Mouse (Mus musculus) forebrain, embryonic 10.5 days (tissue): ENCODE measurements around the gene Bco1. TPM values are rescaled to one million over a fixed set of nuclear protein-coding genes. Genes with fewer than 3 reads are reported as not detected.

Experiments
- DNase-seq: peaks from one replicate; pipeline ENCODE4 v3.0.0-alpha.2; 2017; ENCODE audit warnings: low spot score; ENCODE audit errors: extremely low spot score
- H3K27ac ChIP-seq: fragments of 300-500 bp; sonication (generic); 2 replicates; pipeline ENCODE4 v1.5.1; 2016; ENCODE audit warnings: mild to moderate bottlenecking
- H3K27me3 ChIP-seq: fragments of 300-500 bp; sonication (generic); 2 replicates; pipeline ENCODE4 v1.6.1; 2016; ENCODE audit warnings: mild to moderate bottlenecking; ENCODE audit not compliant: poor library complexity, severe bottlenecking
- H3K36me3 ChIP-seq: fragments of 300-500 bp; sonication (generic); replicated peaks from 2 replicates; pipeline ENCODE4 v1.6.1; 2016; ENCODE audit warnings: mild to moderate bottlenecking, moderate library complexity
- H3K4me1 ChIP-seq: fragments of 300-500 bp; sonication (generic); 2 replicates; pipeline ENCODE4 v1.6.1; 2016
- H3K4me3 ChIP-seq: fragments of 300-500 bp; sonication (generic); 2 replicates; pipeline ENCODE4 v1.5.1; 2016; ENCODE audit warnings: mild to moderate bottlenecking, moderate library complexity
- H3K9me3 ChIP-seq: fragments of 300-500 bp; sonication (generic); 2 replicates; pipeline ENCODE4 v1.6.1; 2016; ENCODE audit warnings: mild to moderate bottlenecking, moderate library complexity
- WGBS: fragments of 180-500 bp; shearing (Covaris S2); methylation state at CpG from one replicate; pipeline ENCODE4 v1.1.7; 2016; 5-methylcytosine and 5-hydroxymethylcytosine counted together
- polyA plus RNA-seq: library from polyadenylated mRNA; unstranded; fragments of >200 nt; fragmentation: Nextera tagmentation; extraction: Ambion mirVana; gene quantifications from 2 replicates; pipeline ENCODE4 v1.2.1, GENCODE M21; 2016

Gene Bco1
- polyA plus RNA-seq, 1 experiment from 2014 or later: 0.30 TPM

- H3K27ac ChIP-seq: no peak overlapping the region
- H3K36me3 ChIP-seq: no peaks in the 10 kb centered on the region
- H3K27me3 ChIP-seq: no peaks in the 10 kb centered on the region
- no peak overlapping the region for H3K4me3 ChIP-seq
- H3K4me1 ChIP-seq: no peaks in the 10 kb centered on the region
- no peak for DNase-seq
- 95% methylated on average over 3 of the region's 3 CpGs for WGBS
- no peaks in the 10 kb centered on the region for H3K9me3 ChIP-seq
Observed at GRCm38 (mm10) chr8:117126411-117126810, 30.8 kb downstream of the Bco1 start.

GRCm38 (mm10) chr8:117127063-117127462, 31.4 kb downstream of the Bco1 start:
- Histone ChIP-seq H3K27ac (no peak overlapping the region), H3K9me3 (no peaks in the 10 kb centered on the region), H3K27me3 (no peaks in the 10 kb centered on the region), H3K4me3 (no peak overlapping the region), H3K36me3 (no peaks in the 10 kb centered on the region), H3K4me1 (no peaks in the 10 kb centered on the region)
- no peak for DNase-seq
- WGBS: 85% methylated on average over 8 of the region's 8 CpGs

GRCm38 (mm10) chr8:117133702-117134101, 38.0 kb downstream of the Bco1 start:
- Histone ChIP-seq H3K27ac (no peak overlapping the region), H3K4me1 (peaks cover 7% of the 10 kb centered on the region), H3K36me3 (no peaks in the 10 kb centered on the region), H3K9me3 (no peaks in the 10 kb centered on the region), H3K27me3 (no peaks in the 10 kb centered on the region), H3K4me3 (no peak overlapping the region)
- DNase-seq: no peak
- WGBS: 91% methylated on average over 3 of the region's 3 CpGs

GRCm38 (mm10) chr8:117136351-117136750, 40.7 kb downstream of the Bco1 start:
- Histone ChIP-seq H3K27me3 (no peaks in the 10 kb centered on the region), H3K36me3 (no peaks in the 10 kb centered on the region), H3K9me3 (no peaks in the 10 kb centered on the region; the same call in 1 of the 2 replicates), H3K27ac (no peak overlapping the region), H3K4me1 (peaks cover 7% of the 10 kb centered on the region), H3K4me3 (no peak overlapping the region)
- no peak for DNase-seq
- 24% methylated on average over 4 of the region's 4 CpGs for WGBS

- Histone ChIP-seq H3K4me1 (peaks cover 7% of the 10 kb centered on the region), H3K4me3 (no peak overlapping the region), H3K27me3 (no peaks in the 10 kb centered on the region), H3K27ac (no peak overlapping the region), H3K36me3 (no peaks in the 10 kb centered on the region), H3K9me3 (no peaks in the 10 kb centered on the region; the same call in 1 of the 2 replicates)
- 63% methylated on average over 2 of the region's 2 CpGs for WGBS
- DNase-seq: no peak
Observed at GRCm38 (mm10) chr8:117136763-117137162, 41.1 kb downstream of the Bco1 start.

GRCm38 (mm10) chr8:117137357-117137756, 41.7 kb downstream of the Bco1 start:
- H3K4me1 ChIP-seq: peaks cover 7% of the 10 kb centered on the region
- DNase-seq: no peak
- no peak overlapping the region for H3K4me3 ChIP-seq
- no peaks in the 10 kb centered on the region; the same call in 1 of the 2 replicates for H3K9me3 ChIP-seq
- H3K27ac ChIP-seq: no peak overlapping the region
- WGBS: 71% methylated on average over 11 of the region's 11 CpGs
- H3K27me3 ChIP-seq: no peaks in the 10 kb centered on the region
- no peaks in the 10 kb centered on the region for H3K36me3 ChIP-seq

GRCm38 (mm10) chr8:117148520-117148919, 52.9 kb downstream of the Bco1 start:
- Histone ChIP-seq H3K27ac (no peak overlapping the region), H3K27me3 (no peaks in the 10 kb centered on the region), H3K4me3 (no peak overlapping the region), H3K9me3 (no peaks in the 10 kb centered on the region), H3K4me1 (no peaks in the 10 kb centered on the region), H3K36me3 (no peaks in the 10 kb centered on the region)
- 91% methylated on average over 6 of the region's 6 CpGs for WGBS
- DNase-seq: no peak

- 93% methylated on average over 4 of the region's 4 CpGs for WGBS
- Histone ChIP-seq H3K9me3 (no peaks in the 10 kb centered on the region), H3K4me1 (peaks cover 35% of the 10 kb centered on the region), H3K27ac (no peak overlapping the region), H3K27me3 (no peaks in the 10 kb centered on the region), H3K36me3 (no peaks in the 10 kb centered on the region), H3K4me3 (no peak overlapping the region)
- no peak for DNase-seq
Observed at GRCm38 (mm10) chr8:117156149-117156548, 60.5 kb downstream of the Bco1 start.

GRCm38 (mm10) chr8:117156866-117157768, 61.5 kb downstream of the Bco1 start:
- Histone ChIP-seq H3K27me3 (no peaks in the 10 kb centered on the region), H3K4me1 (peaks cover 35% of the 10 kb centered on the region), H3K27ac (peak overlapping the region; percentile 92), H3K4me3 (peak overlapping the region; percentile 98), H3K9me3 (no peaks in the 10 kb centered on the region), H3K36me3 (no peaks in the 10 kb centered on the region)
- DNase-seq: no peak
- WGBS: 13% methylated on average over 33 of the region's 33 CpGs

- DNase-seq: peak; percentile 93
- H3K36me3 ChIP-seq: no peaks in the 10 kb centered on the region
- H3K27ac ChIP-seq: peak overlapping the region; percentile 92
- H3K27me3 ChIP-seq: no peaks in the 10 kb centered on the region
- under 1% methylated on average over 42 of the region's 45 CpGs for WGBS
- peaks cover 35% of the 10 kb centered on the region for H3K4me1 ChIP-seq
- peak overlapping the region; percentile 98 for H3K4me3 ChIP-seq
- no peaks in the 10 kb centered on the region for H3K9me3 ChIP-seq
Observed at GRCm38 (mm10) chr8:117157769-117158091, 62.1 kb downstream of the Bco1 start.

GRCm38 (mm10) chr8:117158135-117158761, 62.6 kb downstream of the Bco1 start, which contains the start of gene Gan:
TSS of gene Gan (plus strand) at chr8:117158135.
- no peak for DNase-seq
- under 1% methylated on average over 63 of the region's 65 CpGs for WGBS

GRCm38 (mm10) chr8:117159031-117159430, 63.4 kb downstream of the Bco1 start:
- Histone ChIP-seq H3K9me3 (no peaks in the 10 kb centered on the region), H3K36me3 (no peaks in the 10 kb centered on the region), H3K27ac (no peak overlapping the region), H3K4me3 (peak overlapping the region; percentile 98), H3K27me3 (no peaks in the 10 kb centered on the region), H3K4me1 (peaks cover 35% of the 10 kb centered on the region)
- no peak for DNase-seq
- 75% methylated on average over 5 of the region's 5 CpGs for WGBS

More at GRCm38 (mm10) chr8:117158135-117158761, 62.6 kb downstream of the Bco1 start, which contains the start of gene Gan:
- no peaks in the 10 kb centered on the region for H3K9me3 ChIP-seq
- no peaks in the 10 kb centered on the region for H3K36me3 ChIP-seq
- H3K27me3 ChIP-seq: no peaks in the 10 kb centered on the region
- peaks cover 35% of the 10 kb centered on the region for H3K4me1 ChIP-seq
- peak within 1 kb of the TSS; percentile 98 for H3K4me3 ChIP-seq
- peak within 1 kb of the TSS; percentile 92 for H3K27ac ChIP-seq

GRCm38 (mm10) chr8:117164912-117165311, 69.3 kb downstream of the Bco1 start:
- no peaks in the 10 kb centered on the region for H3K9me3 ChIP-seq
- no peaks in the 10 kb centered on the region for H3K36me3 ChIP-seq
- no peak overlapping the region for H3K4me3 ChIP-seq
- H3K4me1 ChIP-seq: peaks cover 3% of the 10 kb centered on the region; the same call in 1 of the 2 replicates
- H3K27me3 ChIP-seq: no peaks in the 10 kb centered on the region
- WGBS: 89% methylated on average over 4 of the region's 4 CpGs
- H3K27ac ChIP-seq: no peak overlapping the region
- DNase-seq: no peak
